Mouse (Mus musculus): ENCODE results near the gene Gm13889. TPM values are rescaled to one million over a fixed set of nuclear protein-coding genes. Genes with fewer than 3 reads are reported as not detected.

Gene Gm13889
- polyA plus RNA-seq, 2 experiments from 2014 or later = not detected

Other genes with a start within 250 kb of the Gm13889 start
- gene Ext2, start 134.6 kb downstream of the Gm13889 start, polyA plus RNA-seq (2017; shearing (Covaris generic)) = 10 to 100 TPM; 12.6 to 15.0 TPM
- 10 to 100 TPM; 14.1 to 17.1 TPM for gene Accs, start 107.3 kb downstream of the Gm13889 start, polyA plus RNA-seq (2017; shearing (Covaris generic))
- gene Accsl, start 88.0 kb downstream of the Gm13889 start, polyA plus RNA-seq (2017; shearing (Covaris generic)) = not detected
- not detected for gene Gm27027, start 39.2 kb upstream of the Gm13889 start, polyA plus RNA-seq (2017; shearing (Covaris generic))
- gene Alkbh3, start 53.6 kb upstream of the Gm13889 start, polyA plus RNA-seq (2017; shearing (Covaris generic)) = 10 to 100 TPM; 44.5 to 56.2 TPM
- gene Hsd17b12, start 200.8 kb upstream of the Gm13889 start, polyA plus RNA-seq (2017; shearing (Covaris generic)) = 10 to 100 TPM; 72.0 to 73.4 TPM

All from activated CD4-positive, CD25-positive, alpha-beta regulatory T cell, adult 4 months (primary cell).